Mouse (Mus musculus) kidney, embryonic 16.5 days (tissue): ENCODE results near the gene Amotl1. TPM values are rescaled to one million over a fixed set of nuclear protein-coding genes. Genes with fewer than 3 reads are reported as not detected.
A peak's percentile ranks its signal among the peaks of the same experiment; 100 is the strongest.
"Not testable (repeated sequence)": the region's sequence is repeated elsewhere in the genome, so short reads cannot be mapped to it uniquely, and the experiment has no call there.

ENCODE experiments used
- ATAC-seq: fragments of 200-750 bp; cut with Nextera tagmentation; 2 replicates; pipeline ENCODE4 v1.8.0; 2017; ENCODE audit warnings: moderate TSS enrichment; ENCODE audit not compliant: low FRiP score, low TSS enrichment
- H3K27ac ChIP-seq: fragments of 300-500 bp; sonication (generic); 2 replicates; pipeline ENCODE4 v1.5.1; 2014; ENCODE audit warnings: low read length
- H3K27me3 ChIP-seq: fragments of 300-500 bp; sonication (generic); 2 replicates; pipeline ENCODE4 v1.6.1; 2014; ENCODE audit warnings: low read length, control low read depth, mixed read lengths; ENCODE audit not compliant: insufficient read depth
- H3K36me3 ChIP-seq: fragments of 300-500 bp; sonication (generic); 2 replicates; pipeline ENCODE4 v1.6.1; 2014; ENCODE audit warnings: low read length, control low read depth, mixed read lengths; ENCODE audit not compliant: insufficient read depth
- H3K4me1 ChIP-seq: fragments of 300-500 bp; sonication (generic); 2 replicates; pipeline ENCODE4 v1.6.1; 2014; ENCODE audit warnings: low read length, control low read depth, mixed read lengths; ENCODE audit not compliant: insufficient read depth
- H3K4me2 ChIP-seq: fragments of 300-500 bp; sonication (generic); replicated peaks from 2 replicates; pipeline ENCODE4 v1.6.1; 2014; ENCODE audit warnings: low read depth, low read length
- H3K4me3 ChIP-seq: fragments of 300-500 bp; sonication (generic); 2 replicates; pipeline ENCODE4 v1.5.1; 2014; ENCODE audit warnings: mild to moderate bottlenecking, low read length
- H3K9ac ChIP-seq: fragments of 300-500 bp; sonication (generic); replicated peaks from 2 replicates; pipeline ENCODE4 v1.6.1; 2014; ENCODE audit warnings: low read length
- H3K9me3 ChIP-seq: fragments of 300-500 bp; sonication (generic); 2 replicates; pipeline ENCODE4 v1.6.1; 2016; ENCODE audit warnings: low read length, control low read depth
- WGBS: fragments of 180-500 bp; shearing (Covaris S2); extraction: QIAGEN DNeasy Blood & Tissue Kit; methylation state at CpG from one replicate; pipeline ENCODE4 v1.1.7; 2014; 5-methylcytosine and 5-hydroxymethylcytosine counted together
- polyA plus RNA-seq: library from polyadenylated mRNA; unstranded; fragments of >200 nt; fragmentation: Nextera tagmentation; extraction: Ambion mirVana; gene quantifications from 2 replicates; pipeline ENCODE4 v1.2.1, GENCODE M21; 2015

Gene Amotl1
- polyA plus RNA-seq, result 21.3 and 21.9 TPM in 2 replicates

DNA sequence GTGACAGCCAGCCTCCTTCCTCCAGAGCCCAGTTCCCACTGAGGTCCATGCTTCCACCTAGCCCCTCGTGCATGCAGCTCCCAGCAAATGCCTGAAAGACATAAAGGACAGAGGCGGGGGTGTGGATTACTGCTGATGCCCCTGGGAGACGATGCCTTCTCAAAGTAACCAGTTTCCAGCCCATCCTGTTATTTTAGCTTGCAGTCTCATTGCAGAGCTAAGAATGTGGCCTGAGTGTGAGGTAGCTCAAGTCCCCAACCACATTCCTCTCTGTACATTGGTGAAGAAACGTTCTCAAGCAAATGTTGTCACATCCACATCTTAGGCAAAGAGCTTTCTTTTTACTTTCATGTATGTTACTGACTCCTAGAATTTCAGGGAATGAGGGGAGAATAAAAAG lies at the start of gene Amotl1:
Gene Amotl1 (minus strand): TSS at position 101 of the 400 bp plus-strand sequence.
- no peaks in the 10 kb centered on the region for H3K9me3 ChIP-seq
- H3K4me2 ChIP-seq, result no peak within 1 kb of the TSS
- WGBS, result 58% methylated on average over 4 of the region's 4 CpGs
- no peak for ATAC-seq
- H3K4me3 ChIP-seq, result no peak within 1 kb of the TSS
- no peaks in the 10 kb centered on the region for H3K27me3 ChIP-seq
- no peaks in the 10 kb centered on the region for H3K36me3 ChIP-seq
- peaks cover 31% of the 10 kb centered on the region for H3K4me1 ChIP-seq
- no peak within 1 kb of the TSS for H3K9ac ChIP-seq
- H3K27ac ChIP-seq, result no peak within 1 kb of the TSS

DNA sequence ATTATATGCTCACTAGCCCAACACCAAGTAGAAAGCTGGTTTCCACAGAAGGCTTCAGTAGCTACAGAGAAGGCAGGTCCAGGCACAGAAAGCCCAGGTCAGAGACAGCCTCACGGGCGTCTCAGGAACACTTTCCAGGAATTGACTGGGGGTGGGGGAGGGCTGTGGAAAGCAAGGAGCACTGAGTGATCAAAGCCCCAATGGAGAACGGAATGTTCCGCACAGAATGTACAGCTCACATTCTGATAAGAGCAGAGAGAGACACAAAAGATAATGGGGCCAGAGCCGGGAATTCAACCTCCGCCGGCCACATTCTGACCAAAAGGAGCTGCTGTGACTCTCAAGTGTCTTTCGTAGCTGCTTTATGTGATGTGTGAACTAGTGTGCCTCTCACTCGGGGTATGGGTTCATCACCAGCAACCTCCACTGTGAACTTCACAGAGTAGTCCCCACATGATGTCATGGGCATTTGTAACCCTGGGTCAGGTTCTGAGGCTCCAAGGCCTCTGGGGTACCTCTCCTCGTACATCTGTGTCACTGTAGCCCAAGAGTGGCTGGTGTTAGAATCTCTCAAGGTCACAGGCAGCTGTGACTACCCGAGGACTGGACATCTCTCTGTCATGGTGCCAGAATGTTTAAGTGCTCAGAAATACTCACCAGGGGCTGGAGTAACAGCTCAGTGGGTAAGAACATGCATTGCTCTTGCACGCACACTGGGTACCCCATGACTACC lies 44.7 kb upstream of the Amotl1 start:
- WGBS, result 61% methylated on average over 12 of the region's 12 CpGs
- no peaks in the 10 kb centered on the region for H3K4me1 ChIP-seq
- H3K4me3 ChIP-seq, result no peak overlapping the region
- no peak overlapping the region for H3K4me2 ChIP-seq
- no peaks in the 10 kb centered on the region for H3K9me3 ChIP-seq
- no peak for ATAC-seq
- no peaks in the 10 kb centered on the region for H3K27me3 ChIP-seq
- no peak overlapping the region for H3K9ac ChIP-seq
- no peaks in the 10 kb centered on the region for H3K36me3 ChIP-seq
- H3K27ac ChIP-seq, result no peak overlapping the region

GRCm38 (mm10) chr9:14684363-14684762 lies 39.5 kb upstream of the Amotl1 start:
- WGBS, result 55% methylated on average over 4 of the region's 4 CpGs
- ATAC-seq, result no peak

DNA sequence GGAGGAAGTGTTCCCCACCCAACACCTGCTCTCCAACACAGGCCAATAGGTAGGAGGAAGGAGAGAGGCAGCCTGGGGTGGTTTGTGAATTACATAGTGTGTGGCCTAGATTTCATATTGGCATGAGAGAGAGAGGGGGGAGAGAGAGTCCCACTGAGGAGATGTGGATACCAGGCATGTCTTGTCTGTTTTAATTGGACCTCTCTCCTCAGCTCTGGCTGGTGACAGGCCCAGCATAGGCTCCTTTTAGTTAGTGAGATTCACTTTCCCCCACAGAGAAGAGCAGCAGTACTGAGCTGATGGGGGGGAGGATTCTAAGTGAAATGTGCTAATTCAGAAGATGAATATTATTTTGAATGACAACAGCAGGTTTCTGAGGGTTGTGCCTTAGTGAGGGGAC lies 37.9 kb upstream of the Amotl1 start:
- no peak for ATAC-seq
- Histone ChIP-seq H3K4me1 (no peaks in the 10 kb centered on the region), H3K4me3 (no peak overlapping the region), H3K9ac (no peak overlapping the region), H3K9me3 (no peaks in the 10 kb centered on the region), H3K27ac (no peak overlapping the region), H3K4me2 (no peak overlapping the region), H3K27me3 (no peaks in the 10 kb centered on the region), H3K36me3 (no peaks in the 10 kb centered on the region)

More at GRCm38 (mm10) chr9:14684363-14684762, 39.5 kb upstream of the Amotl1 start:
- H3K9ac ChIP-seq, result no peak overlapping the region
- H3K27me3 ChIP-seq, result no peaks in the 10 kb centered on the region
- H3K4me2 ChIP-seq, result no peak overlapping the region
- H3K4me1 ChIP-seq, result no peaks in the 10 kb centered on the region
- no peaks in the 10 kb centered on the region for H3K36me3 ChIP-seq
- H3K27ac ChIP-seq, result no peak overlapping the region
- no peaks in the 10 kb centered on the region for H3K9me3 ChIP-seq
- H3K4me3 ChIP-seq, result no peak overlapping the region

DNA sequence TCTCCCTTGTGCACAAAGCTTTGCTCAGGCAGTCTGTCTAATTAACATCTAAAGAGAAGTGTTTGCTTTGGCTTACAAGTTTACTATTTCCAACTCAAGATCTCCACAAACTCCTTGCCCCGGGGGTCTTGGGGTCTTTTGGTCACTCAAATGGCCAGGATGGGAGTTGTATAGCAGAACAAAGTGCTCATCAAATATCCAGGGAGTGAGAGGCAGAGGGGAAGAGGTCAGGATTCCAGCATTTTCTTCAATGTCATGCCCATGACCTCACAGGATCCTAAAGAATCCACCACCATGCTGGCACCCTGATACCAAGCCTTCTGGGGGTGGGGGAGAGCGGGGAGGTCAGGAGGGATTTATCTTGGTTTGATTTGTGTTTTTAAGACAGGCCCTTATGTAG lies 35.7 kb upstream of the Amotl1 start:
- H3K4me2 ChIP-seq, result no peak overlapping the region
- no peak overlapping the region for H3K27ac ChIP-seq
- H3K27me3 ChIP-seq, result no peaks in the 10 kb centered on the region
- H3K9me3 ChIP-seq, result no peaks in the 10 kb centered on the region
- no peak for ATAC-seq
- 32% methylated on average over 2 of the region's 2 CpGs for WGBS
- no peaks in the 10 kb centered on the region; the same call in 1 of the 2 replicates for H3K4me1 ChIP-seq
- no peak overlapping the region for H3K4me3 ChIP-seq
- no peaks in the 10 kb centered on the region for H3K36me3 ChIP-seq
- no peak overlapping the region for H3K9ac ChIP-seq

- no peak overlapping the region for H3K4me2 ChIP-seq
- ATAC-seq, result peak; percentile 54; the same call in 1 of the 2 replicates
- no peak overlapping the region for H3K9ac ChIP-seq
- no peaks in the 10 kb centered on the region for H3K9me3 ChIP-seq
- H3K4me3 ChIP-seq, result no peak overlapping the region
- H3K36me3 ChIP-seq, result no peaks in the 10 kb centered on the region
- H3K27me3 ChIP-seq, result no peaks in the 10 kb centered on the region
- 69% methylated on average over 9 of the region's 9 CpGs for WGBS
- H3K4me1 ChIP-seq, result no peaks in the 10 kb centered on the region; the same call in 1 of the 2 replicates
- no peak overlapping the region for H3K27ac ChIP-seq
Observed at GRCm38 (mm10) chr9:14675707-14676691, 31.1 kb upstream of the Amotl1 start.

GRCm38 (mm10) chr9:14674506-14674905 lies 29.6 kb upstream of the Amotl1 start:
- H3K4me3 ChIP-seq, result no peak overlapping the region
- no peak overlapping the region for H3K4me2 ChIP-seq
- no peak for ATAC-seq
- H3K36me3 ChIP-seq, result no peaks in the 10 kb centered on the region
- H3K27ac ChIP-seq, result no peak overlapping the region
- no peak overlapping the region for H3K9ac ChIP-seq
- H3K9me3 ChIP-seq, result no peaks in the 10 kb centered on the region
- no peaks in the 10 kb centered on the region; the same call in 1 of the 2 replicates for H3K4me1 ChIP-seq
- no peaks in the 10 kb centered on the region for H3K27me3 ChIP-seq
- 94% methylated on average over 8 of the region's 8 CpGs for WGBS

GRCm38 (mm10) chr9:14673109-14673508 lies 28.3 kb upstream of the Amotl1 start:
- Histone ChIP-seq H3K9me3 (no peaks in the 10 kb centered on the region), H3K4me2 (no peak overlapping the region), H3K27ac (no peak overlapping the region), H3K27me3 (no peaks in the 10 kb centered on the region), H3K36me3 (no peaks in the 10 kb centered on the region), H3K4me3 (no peak overlapping the region), H3K4me1 (no peaks in the 10 kb centered on the region; the same call in 1 of the 2 replicates), H3K9ac (no peak overlapping the region)
- 94% methylated on average over 4 of the region's 4 CpGs for WGBS
- no peak for ATAC-seq

GRCm38 (mm10) chr9:14671965-14672364 lies 27.1 kb upstream of the Amotl1 start:
- not testable (repeated sequence) for H3K27ac ChIP-seq, H3K9me3 ChIP-seq, H3K4me2 ChIP-seq, H3K9ac ChIP-seq, H3K4me3 ChIP-seq, H3K27me3 ChIP-seq, H3K36me3 ChIP-seq, H3K4me1 ChIP-seq, ATAC-seq
- WGBS, result 58% methylated on average over 5 of the region's 5 CpGs
